Mouse (Mus musculus): Measurements from ENCODE around the gene Gnb1. TPM values are rescaled to one million over a fixed set of nuclear protein-coding genes. Genes with fewer than 3 reads are reported as not detected.

Gnb1 gene
- total and polyA plus RNA-seq, 3 experiments = 78.1 to 489 TPM; not detected in 1

GRCm38 (mm10) chr4:155582279-155582905, 91.2 kb downstream of the Gnb1 start:
- H3K79me2 ChIP-seq (ENCODE audit: control insufficient read depth, insufficient read depth, low read length, poor library complexity) = no peaks in the 10 kb centered on the region
- peaks cover 0 to 40% of the 10 kb centered on the region in 2 experiments; a peak in 2 of 4 replicates for H3K36me3 ChIP-seq (ENCODE audit: control insufficient read depth in 1 of 2, insufficient read depth in 2 of 2, low read length in 2 of 2)
- no peak overlapping the region for H3K9ac ChIP-seq (ENCODE audit: control insufficient read depth, low read depth, low read length, poor library complexity, severe bottlenecking)
- H3K9me3 ChIP-seq (replicated peaks; ENCODE audit: insufficient read depth, low read length) = no peaks in the 10 kb centered on the region
- no peak for DNase-seq (ENCODE audit: low read depth, low spot score)
- H3K27ac ChIP-seq (ENCODE audit: control insufficient read depth, low read depth, low read length) = no peak overlapping the region
- no peaks in the 10 kb centered on the region for H3K4me1 ChIP-seq (ENCODE audit: control insufficient read depth in 1 of 2, insufficient read depth in 2 of 2, low read length in 2 of 2)
- no peaks in the 10 kb centered on the region for H3K27me3 ChIP-seq (ENCODE audit: control insufficient read depth in 1 of 2, insufficient read depth in 2 of 2, low read length in 2 of 2)
- H3K4me3 ChIP-seq (ENCODE audit: control insufficient read depth in 1 of 2, insufficient read depth in 1 of 2, low read depth in 2 of 2, low read length in 2 of 2) = no peak overlapping the region
- TF ChIP-seq MAZ (IDR thresholded peaks at IDR 0.05; ENCODE audit: low read depth, low read length) = no peak
- no peak for TF ChIP-seq POLR2AphosphoS5 (IDR thresholded peaks at IDR 0.05; ENCODE audit: borderline replicate concordance, low read depth, low read length)

DNA sequence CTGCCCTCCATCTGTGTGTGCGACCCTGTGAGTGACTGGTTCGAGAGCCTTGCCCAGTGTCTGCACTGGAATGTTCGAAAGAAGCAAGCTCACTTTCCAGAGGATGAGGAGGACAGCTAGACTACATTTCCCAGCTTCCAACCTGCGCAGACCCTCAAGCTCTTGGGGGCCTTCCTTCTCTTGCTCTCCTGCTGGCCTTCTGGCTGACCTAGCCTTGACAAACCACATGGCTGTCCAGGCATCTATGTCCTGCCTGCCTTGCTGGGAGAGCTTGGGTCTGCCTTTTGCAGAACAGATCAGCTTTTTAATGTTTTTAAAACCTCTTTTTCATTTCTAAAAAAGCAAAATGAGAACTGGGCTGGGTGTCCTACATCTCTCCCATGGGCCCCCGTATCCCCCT, 98.2 kb downstream of the Gnb1 start:
- Histone ChIP-seq H3K4me3 (ENCODE audit: control insufficient read depth in 1 of 2, insufficient read depth in 1 of 2, low read depth in 2 of 2, low read length in 2 of 2) (no peak overlapping the region), H3K9me3 (replicated peaks; ENCODE audit: insufficient read depth, low read length) (no peaks in the 10 kb centered on the region), H3K27me3 (ENCODE audit: control insufficient read depth in 1 of 2, insufficient read depth in 2 of 2, low read length in 2 of 2) (no peaks in the 10 kb centered on the region), H3K36me3 (ENCODE audit: control insufficient read depth in 1 of 2, insufficient read depth in 2 of 2, low read length in 2 of 2) (peaks cover 0 to 13% of the 10 kb centered on the region in 2 experiments; a peak in 2 of 4 replicates), H3K4me1 (ENCODE audit: control insufficient read depth in 1 of 2, insufficient read depth in 2 of 2, low read length in 2 of 2) (no peaks in the 10 kb centered on the region), H3K9ac (ENCODE audit: control insufficient read depth, low read depth, low read length, poor library complexity, severe bottlenecking) (no peak overlapping the region), H3K27ac (ENCODE audit: control insufficient read depth, low read depth, low read length) (no peak overlapping the region), H3K79me2 (ENCODE audit: control insufficient read depth, insufficient read depth, low read length, poor library complexity) (no peaks in the 10 kb centered on the region)
- DNase-seq (ENCODE audit: low read depth, low spot score) = no peak
- TF ChIP-seq JUND (IDR thresholded peaks at IDR 0.05; ENCODE audit: low read depth, low read length) (no peak), POLR2A (IDR thresholded peaks at IDR 0.05; ENCODE audit: control insufficient read depth in 1 of 2, insufficient read depth in 1 of 2, low read depth in 1 of 2, low read length in 2 of 2, poor library complexity in 1 of 2) (no peak), ZC3H11A (IDR thresholded peaks at IDR 0.05; ENCODE audit: low read depth, low read length) (no peak), POLR2AphosphoS5 (IDR thresholded peaks at IDR 0.05; ENCODE audit: borderline replicate concordance, low read depth, low read length) (no peak), BHLHE40 (IDR thresholded peaks at IDR 0.05; ENCODE audit: borderline replicate concordance, low read depth, low read length) (no peak), E2F4 (IDR thresholded peaks at IDR 0.05; ENCODE audit: borderline replicate concordance, low read depth, low read length) (no peak), KAT2A (conservative IDR thresholded peaks at IDR 0.05; ENCODE audit: low read depth, low read length) (no peak), NRF1 (IDR thresholded peaks at IDR 0.05; ENCODE audit: insufficient read depth, low read depth, low read length, poor library complexity, severe bottlenecking) (no peak), CHD2 (IDR thresholded peaks at IDR 0.05; ENCODE audit: low read length) (no peak)

DNA sequence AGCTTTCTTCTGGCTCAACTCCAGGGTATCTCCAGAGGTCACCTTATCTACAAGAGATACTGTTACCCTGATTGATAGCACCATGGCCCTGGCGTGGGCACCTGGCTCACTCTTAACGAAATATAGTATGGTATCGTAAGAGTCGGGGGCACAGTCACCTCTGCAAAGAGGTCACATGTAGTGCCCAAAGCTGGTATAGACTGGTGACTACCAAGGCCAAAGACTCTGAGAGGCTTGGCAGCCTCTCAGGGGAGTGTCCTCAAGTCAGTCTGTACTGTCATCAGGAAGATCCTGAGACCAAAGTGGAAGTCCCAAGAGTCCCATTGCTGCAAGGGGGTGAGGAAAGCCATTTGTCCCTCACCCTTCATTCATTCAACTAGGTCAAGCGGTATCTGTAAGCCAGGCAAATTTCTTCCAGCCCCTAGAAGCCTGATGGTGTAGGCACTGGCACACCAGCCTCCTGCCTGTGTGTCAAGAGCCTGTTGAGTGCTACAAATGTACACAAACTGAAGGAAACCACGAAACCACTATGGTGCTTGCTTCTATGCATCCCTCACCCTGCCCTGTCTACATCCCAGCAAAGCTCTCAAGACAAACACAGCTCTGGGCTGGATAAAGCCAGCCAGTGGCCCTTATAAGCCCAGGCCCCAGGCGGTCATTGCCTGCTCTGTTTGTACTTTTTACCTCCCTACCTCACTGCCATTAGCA, 100.0 kb downstream of the Gnb1 start:
- Histone ChIP-seq H3K9ac (ENCODE audit: control insufficient read depth, low read depth, low read length, poor library complexity, severe bottlenecking) (no peak overlapping the region), H3K27ac (ENCODE audit: control insufficient read depth, low read depth, low read length) (no peak overlapping the region), H3K27me3 (ENCODE audit: control insufficient read depth in 1 of 2, insufficient read depth in 2 of 2, low read length in 2 of 2) (no peaks in the 10 kb centered on the region), H3K9me3 (replicated peaks; ENCODE audit: insufficient read depth, low read length) (no peaks in the 10 kb centered on the region), H3K4me3 (ENCODE audit: control insufficient read depth in 1 of 2, insufficient read depth in 1 of 2, low read depth in 2 of 2, low read length in 2 of 2) (no peak overlapping the region), H3K36me3 (ENCODE audit: control insufficient read depth in 1 of 2, insufficient read depth in 2 of 2, low read length in 2 of 2) (peaks cover 1 to 9% of the 10 kb centered on the region in 2 experiments; a peak in 3 of 4 replicates), H3K79me2 (ENCODE audit: control insufficient read depth, insufficient read depth, low read length, poor library complexity) (no peaks in the 10 kb centered on the region), H3K4me1 (ENCODE audit: control insufficient read depth in 1 of 2, insufficient read depth in 2 of 2, low read length in 2 of 2) (peaks cover 4 to 6% of the 10 kb centered on the region in 2 experiments)
- TF ChIP-seq EP300 (IDR thresholded peaks at IDR 0.05; ENCODE audit: low read depth in 1 of 2, low read length in 2 of 2) = no peak
- TF ChIP-seq CHD2 (IDR thresholded peaks at IDR 0.05; ENCODE audit: low read length) = no peak
- TF ChIP-seq ZKSCAN1 (IDR thresholded peaks at IDR 0.05; ENCODE audit: low read depth, low read length) = no peak
- TF ChIP-seq KAT2A (conservative IDR thresholded peaks at IDR 0.05; ENCODE audit: low read depth, low read length) = no peak
- DNase-seq (ENCODE audit: low read depth, low spot score) = no peak

All from MEL (cell line).